Mouse (Mus musculus) midbrain, embryonic 14.5 days (tissue): Measurements from ENCODE around the gene Cfb. TPM values are rescaled to one million over a fixed set of nuclear protein-coding genes. Genes with fewer than 3 reads are reported as not detected.
"Not testable (repeated sequence)": the region's sequence is repeated elsewhere in the genome, so short reads cannot be mapped to it uniquely, and the experiment has no call there.

ENCODE experiments used
- ATAC-seq: fragments of 200-750 bp; cut with Nextera tagmentation; 2 replicates; pipeline ENCODE4 v1.8.0; 2017; ENCODE audit warnings: moderate number of reproducible peaks, moderate library complexity; ENCODE audit not compliant: low FRiP score, low TSS enrichment
- DNase-seq: peaks from one replicate; pipeline ENCODE4 v3.0.0-alpha.2; 2015
- H3K27ac ChIP-seq: fragments of 300-500 bp; sonication (generic); replicated peaks from 2 replicates; pipeline ENCODE4 v1.5.1; 2014; ENCODE audit warnings: mild to moderate bottlenecking, low read depth, low read length, moderate library complexity
- H3K27me3 ChIP-seq: fragments of 300-500 bp; sonication (generic); 2 replicates; pipeline ENCODE4 v1.6.1; 2014; ENCODE audit warnings: low read length, control low read depth, mixed read lengths; ENCODE audit not compliant: control insufficient read depth, insufficient read depth
- H3K36me3 ChIP-seq: fragments of 300-500 bp; sonication (generic); 2 replicates; pipeline ENCODE4 v1.6.1; 2014; ENCODE audit warnings: low read length, control low read depth; ENCODE audit not compliant: control insufficient read depth, insufficient read depth
- H3K4me1 ChIP-seq: fragments of 300-500 bp; sonication (generic); 2 replicates; pipeline ENCODE4 v1.6.1; 2014; ENCODE audit warnings: mild to moderate bottlenecking, antibody characterized with exemption, low read length, control low read depth; ENCODE audit not compliant: control insufficient read depth, insufficient read depth
- H3K4me2 ChIP-seq: fragments of 300-500 bp; sonication (generic); 2 replicates; pipeline ENCODE4 v1.6.1; 2014; ENCODE audit warnings: mild to moderate bottlenecking, low read length, moderate library complexity
- H3K4me3 ChIP-seq: fragments of 300-500 bp; sonication (generic); replicated peaks from 2 replicates; pipeline ENCODE4 v1.5.1; 2014; ENCODE audit warnings: low read depth, low read length
- H3K9ac ChIP-seq: fragments of 300-500 bp; sonication (generic); replicated peaks from 2 replicates; pipeline ENCODE4 v1.6.1; 2014; ENCODE audit warnings: mild to moderate bottlenecking, low read length, moderate library complexity
- H3K9me3 ChIP-seq: fragments of 300-500 bp; sonication (generic); 2 replicates; pipeline ENCODE4 v1.6.1; 2016; ENCODE audit warnings: low read length, control low read depth, mixed read lengths; ENCODE audit not compliant: control insufficient read depth
- WGBS: fragments of 180-500 bp; shearing (Covaris S2); extraction: QIAGEN DNeasy Blood & Tissue Kit; methylation state at CpG from one replicate; pipeline ENCODE4 v1.1.7; 2014; 5-methylcytosine and 5-hydroxymethylcytosine counted together
- polyA plus RNA-seq: library from polyadenylated mRNA; unstranded; fragments of >200 nt; fragmentation: Nextera tagmentation; extraction: Ambion mirVana; gene quantifications from 2 replicates; pipeline ENCODE4 v1.2.1, GENCODE M21; 2014

Gene Cfb
- polyA plus RNA-seq, 1 experiment from 2014 or later, result 3.0 TPM

- Histone ChIP-seq H3K9ac (peak overlapping the region; percentile 58), H3K4me2 (peak overlapping the region; percentile 74), H3K27ac (peak overlapping the region; percentile 78), H3K9me3 (no peaks in the 10 kb centered on the region), H3K36me3 (peaks cover 52% of the 10 kb centered on the region), H3K4me3 (peak overlapping the region; percentile 76), H3K4me1 (peaks cover 14% of the 10 kb centered on the region), H3K27me3 (no peaks in the 10 kb centered on the region)
- DNase-seq (no peak), ATAC-seq (peak; percentile 83)
- WGBS, result 2% methylated on average over 48 of the region's 48 CpGs
Observed at GRCm38 (mm10) chr17:34836155-34836855, 26.0 kb downstream of the Cfb start.

GRCm38 (mm10) chr17:34830776-34831175, 31.5 kb downstream of the Cfb start:
- peaks cover 73% of the 10 kb centered on the region for H3K36me3 ChIP-seq
- H3K9ac ChIP-seq, DNase-seq, H3K4me3 ChIP-seq, H3K27ac ChIP-seq, H3K4me1 ChIP-seq, H3K4me2 ChIP-seq, H3K27me3 ChIP-seq, ATAC-seq, H3K9me3 ChIP-seq: not testable (repeated sequence)
- WGBS, result 100% methylated on average over 1 of the region's 1 CpGs

- Histone ChIP-seq H3K4me1 (no peaks in the 10 kb centered on the region), H3K4me2 (no peak overlapping the region), H3K27ac (no peak overlapping the region), H3K9me3 (no peaks in the 10 kb centered on the region), H3K27me3 (no peaks in the 10 kb centered on the region), H3K36me3 (no peaks in the 10 kb centered on the region), H3K4me3 (no peak overlapping the region), H3K9ac (no peak overlapping the region)
- ATAC-seq, result no peak
- 82% methylated on average over 7 of the region's 7 CpGs for WGBS
- no peak for DNase-seq
Observed at GRCm38 (mm10) chr17:34814818-34815370, 47.4 kb downstream of the Cfb start.

- not testable (repeated sequence) for H3K9ac ChIP-seq, H3K27ac ChIP-seq, H3K36me3 ChIP-seq, H3K4me1 ChIP-seq, H3K9me3 ChIP-seq, ATAC-seq, H3K27me3 ChIP-seq, H3K4me3 ChIP-seq, H3K4me2 ChIP-seq
- peak; percentile 46 for DNase-seq
- WGBS, result 62% methylated on average over 12 of the region's 12 CpGs
Observed at GRCm38 (mm10) chr17:34813747-34814146, 48.6 kb downstream of the Cfb start.

- no peak overlapping the region for H3K9ac ChIP-seq
Observed at GRCm38 (mm10) chr17:34811275-34811674, 51.0 kb downstream of the Cfb start.

GRCm38 (mm10) chr17:34810811-34811210, 51.5 kb downstream of the Cfb start:
- 82% methylated on average over 8 of the region's 8 CpGs for WGBS
- not testable (repeated sequence) for ATAC-seq, H3K9me3 ChIP-seq, DNase-seq, H3K27ac ChIP-seq, H3K27me3 ChIP-seq, H3K9ac ChIP-seq, H3K4me2 ChIP-seq, H3K4me1 ChIP-seq, H3K4me3 ChIP-seq, H3K36me3 ChIP-seq

More at GRCm38 (mm10) chr17:34811275-34811674, 51.0 kb downstream of the Cfb start:
- H3K27ac ChIP-seq, result no peak overlapping the region
- H3K9me3 ChIP-seq, result no peaks in the 10 kb centered on the region
- H3K36me3 ChIP-seq, result no peaks in the 10 kb centered on the region
- no peak overlapping the region for H3K4me3 ChIP-seq
- DNase-seq (no peak), ATAC-seq (no peak)
- no peaks in the 10 kb centered on the region for H3K27me3 ChIP-seq
- 79% methylated on average over 15 of the region's 15 CpGs for WGBS
- no peak overlapping the region for H3K4me2 ChIP-seq
- no peaks in the 10 kb centered on the region for H3K4me1 ChIP-seq

GRCm38 (mm10) chr17:34810411-34810810, 51.9 kb downstream of the Cfb start:
- H3K27me3 ChIP-seq, H3K4me2 ChIP-seq, H3K4me3 ChIP-seq, H3K9ac ChIP-seq, DNase-seq, H3K27ac ChIP-seq, ATAC-seq, H3K36me3 ChIP-seq, H3K9me3 ChIP-seq, H3K4me1 ChIP-seq: not testable (repeated sequence)
- 85% methylated on average over 5 of the region's 5 CpGs for WGBS

- 84% methylated on average over 6 of the region's 6 CpGs for WGBS
- Histone ChIP-seq H3K36me3 (no peaks in the 10 kb centered on the region), H3K9ac (no peak overlapping the region), H3K27ac (no peak overlapping the region), H3K4me3 (no peak overlapping the region), H3K4me1 (no peaks in the 10 kb centered on the region), H3K4me2 (no peak overlapping the region), H3K27me3 (no peaks in the 10 kb centered on the region), H3K9me3 (peaks cover 3% of the 10 kb centered on the region; the same call in 1 of the 2 replicates)
- ATAC-seq (no peak), DNase-seq (no peak)
Observed at GRCm38 (mm10) chr17:34808599-34809205, 53.6 kb downstream of the Cfb start.

- WGBS, result 73% methylated on average over 3 of the region's 3 CpGs
- no peaks in the 10 kb centered on the region for H3K4me1 ChIP-seq
- no peak overlapping the region for H3K9ac ChIP-seq
- H3K27me3 ChIP-seq, result no peaks in the 10 kb centered on the region
- no peak overlapping the region for H3K27ac ChIP-seq
- H3K4me3 ChIP-seq, result no peak overlapping the region
- no peaks in the 10 kb centered on the region for H3K36me3 ChIP-seq
- no peak overlapping the region for H3K4me2 ChIP-seq
- no peak for DNase-seq
- ATAC-seq, result no peak
- H3K9me3 ChIP-seq, result peaks cover 3% of the 10 kb centered on the region; the same call in 1 of the 2 replicates
Observed at GRCm38 (mm10) chr17:34807176-34807575, 55.1 kb downstream of the Cfb start.
